Mouse (Mus musculus) kidney, postnatal 0 days (tissue): ENCODE measurements around the gene Trnau1ap. TPM values are rescaled to one million over a fixed set of nuclear protein-coding genes. Genes with fewer than 3 reads are reported as not detected.

Source experiments
- ATAC-seq: fragments of 200-750 bp; cut with Nextera tagmentation; replicated peaks from 2 replicates; pipeline ENCODE4 v1.8.0; 2017; ENCODE audit warnings: low read depth, moderate number of reproducible peaks, moderate TSS enrichment, moderate library complexity; ENCODE audit not compliant: low FRiP score
- DNase-seq: peaks from one replicate; pipeline ENCODE4 v3.0.0-alpha.2; 2016; ENCODE audit warnings: low spot score
- H3K27ac ChIP-seq: fragments of 300-500 bp; sonication (generic); 2 replicates; pipeline ENCODE4 v1.5.1; 2014; ENCODE audit warnings: mild to moderate bottlenecking
- H3K27me3 ChIP-seq: fragments of 300-500 bp; sonication (generic); 2 replicates; pipeline ENCODE4 v1.6.1; 2014; ENCODE audit warnings: low read length, mixed read lengths; ENCODE audit not compliant: insufficient read depth
- H3K36me3 ChIP-seq: fragments of 300-500 bp; sonication (generic); 2 replicates; pipeline ENCODE4 v1.6.1; 2014; ENCODE audit warnings: low read length, mixed read lengths; ENCODE audit not compliant: insufficient read depth
- H3K4me1 ChIP-seq: fragments of 300-500 bp; sonication (generic); replicated peaks from 2 replicates; pipeline ENCODE4 v1.6.1; 2014; ENCODE audit warnings: antibody characterized with exemption, low read length, mixed read lengths; ENCODE audit not compliant: insufficient read depth
- H3K4me2 ChIP-seq: fragments of 300-500 bp; sonication (generic); 2 replicates; pipeline ENCODE4 v1.6.1; 2014; ENCODE audit warnings: mild to moderate bottlenecking, low read length, moderate library complexity, mixed read lengths
- H3K4me3 ChIP-seq: fragments of 300-500 bp; sonication (generic); replicated peaks from 2 replicates; pipeline ENCODE4 v1.5.1; 2014; ENCODE audit warnings: low read depth, low read length
- H3K9ac ChIP-seq: fragments of 300-500 bp; sonication (generic); 2 replicates; pipeline ENCODE4 v1.6.1; 2014; ENCODE audit warnings: low read depth, low read length
- H3K9me3 ChIP-seq: fragments of 300-500 bp; sonication (generic); replicated peaks from 2 replicates; pipeline ENCODE4 v1.6.1; 2016; ENCODE audit warnings: low read length, inconsistent platforms, mixed read lengths
- CTCF ChIP-seq: IDR thresholded peaks from 2 replicates; pipeline ENCODE4 v1.5.1; 2016; ENCODE audit warnings: antibody characterized with exemption, low read depth, mild to moderate bottlenecking, moderate library complexity
- WGBS: fragments of 180-500 bp; shearing (Covaris S2); extraction: QIAGEN DNeasy Blood & Tissue Kit; methylation state at CpG from one replicate; pipeline ENCODE4 v1.1.7; 2014; 5-methylcytosine and 5-hydroxymethylcytosine counted together
- polyA plus RNA-seq: library from polyadenylated mRNA; unstranded; fragments of >200 nt; fragmentation: Nextera tagmentation; extraction: Ambion mirVana; gene quantifications from 2 replicates; pipeline ENCODE4 v1.2.1, GENCODE M21; 2015

Gene Trnau1ap
- polyA plus RNA-seq, 1 experiment from 2014 or later = 72.8 TPM

- DNase-seq (peak; percentile 95), ATAC-seq (peak; percentile 83)
- no peaks in the 10 kb centered on the region for H3K9me3 ChIP-seq
- H3K4me1 ChIP-seq = peaks cover 4% of the 10 kb centered on the region; the same call in 1 of the 2 replicates
- H3K27me3 ChIP-seq = no peaks in the 10 kb centered on the region
- H3K27ac ChIP-seq = peak overlapping the region; percentile 70
- H3K36me3 ChIP-seq = no peaks in the 10 kb centered on the region; the same call in 1 of the 2 replicates
- WGBS = under 1% methylated on average over 83 of the region's 83 CpGs
- peak; percentile 96 for TF ChIP-seq CTCF
- peak overlapping the region; percentile 83 for H3K9ac ChIP-seq
- peak overlapping the region; percentile 76 for H3K4me3 ChIP-seq
- H3K4me2 ChIP-seq = peak overlapping the region; percentile 85
Measured at GRCm38 (mm10) chr4:132345135-132345842, 16.0 kb upstream of the Trnau1ap start.

GRCm38 (mm10) chr4:132344403-132345134 is 15.2 kb upstream of the Trnau1ap start:
- DNase-seq (no peak), ATAC-seq (peak; percentile 26; the same call in 1 of the 2 replicates)
- Histone ChIP-seq H3K36me3 (0 out of 2 replicates have a peak, but pooled peaks cover 1% of the 10 kb centered on the region), H3K27ac (no peak overlapping the region), H3K27me3 (no peaks in the 10 kb centered on the region), H3K4me1 (peaks cover 4% of the 10 kb centered on the region; the same call in 1 of the 2 replicates), H3K4me3 (peak overlapping the region; percentile 76), H3K9me3 (no peaks in the 10 kb centered on the region), H3K9ac (peak overlapping the region; percentile 83), H3K4me2 (peak overlapping the region; percentile 85)
- no peak for TF ChIP-seq CTCF
- 4% methylated on average over 13 of the region's 13 CpGs for WGBS

GRCm38 (mm10) chr4:132341451-132341850 is 12.1 kb upstream of the Trnau1ap start:
- H3K4me3 ChIP-seq = no peak overlapping the region
- DNase-seq (no peak), ATAC-seq (no peak)
- H3K36me3 ChIP-seq = peaks cover 13% of the 10 kb centered on the region; the same call in 1 of the 2 replicates
- 69% methylated on average over 3 of the region's 3 CpGs for WGBS
- H3K27ac ChIP-seq = no peak overlapping the region
- no peaks in the 10 kb centered on the region for H3K27me3 ChIP-seq
- H3K9me3 ChIP-seq = no peaks in the 10 kb centered on the region
- no peak overlapping the region for H3K9ac ChIP-seq
- peaks cover 4% of the 10 kb centered on the region; the same call in 1 of the 2 replicates for H3K4me1 ChIP-seq
- H3K4me2 ChIP-seq = no peak overlapping the region
- TF ChIP-seq CTCF = no peak

GRCm38 (mm10) chr4:132338943-132339342 is 9.6 kb upstream of the Trnau1ap start:
- Histone ChIP-seq H3K9ac (no peak overlapping the region), H3K4me3 (no peak overlapping the region), H3K9me3 (no peaks in the 10 kb centered on the region), H3K4me2 (no peak overlapping the region), H3K27me3 (no peaks in the 10 kb centered on the region), H3K36me3 (peaks cover 27% of the 10 kb centered on the region), H3K27ac (no peak overlapping the region), H3K4me1 (no peaks in the 10 kb centered on the region; the same call in 1 of the 2 replicates)
- TF ChIP-seq CTCF = no peak
- DNase-seq (no peak), ATAC-seq (no peak)
- WGBS = 91% methylated on average over 13 of the region's 13 CpGs

- 84% methylated on average over 6 of the region's 6 CpGs for WGBS
- TF ChIP-seq CTCF = no peak
- DNase-seq = no peak
Measured at GRCm38 (mm10) chr4:132332880-132333279, 3.5 kb upstream of the Trnau1ap start.

GRCm38 (mm10) chr4:132331960-132332359 is 2.6 kb upstream of the Trnau1ap start:
- no peak for TF ChIP-seq CTCF
- Histone ChIP-seq H3K4me3 (no peak overlapping the region), H3K27me3 (no peaks in the 10 kb centered on the region), H3K4me2 (no peak overlapping the region), H3K27ac (no peak overlapping the region), H3K4me1 (peaks cover 8% of the 10 kb centered on the region), H3K9ac (no peak overlapping the region), H3K9me3 (no peaks in the 10 kb centered on the region), H3K36me3 (peaks cover 31% of the 10 kb centered on the region)
- ATAC-seq (no peak), DNase-seq (no peak)
- WGBS = 65% methylated on average over 3 of the region's 3 CpGs

More at GRCm38 (mm10) chr4:132332880-132333279, 3.5 kb upstream of the Trnau1ap start:
- Histone ChIP-seq H3K36me3 (peaks cover 36% of the 10 kb centered on the region), H3K9me3 (no peaks in the 10 kb centered on the region), H3K4me3 (no peak overlapping the region), H3K4me2 (no peak overlapping the region), H3K27ac (no peak overlapping the region), H3K9ac (no peak overlapping the region), H3K27me3 (no peaks in the 10 kb centered on the region), H3K4me1 (peaks cover 8% of the 10 kb centered on the region)
- no peak for ATAC-seq
